Mouse (Mus musculus) myocyte (in vitro differentiated cells): ENCODE results near the gene Prr14.

ENCODE experiments used
- CEBPB ChIP-seq: IDR thresholded peaks from 2 replicates; pipeline ENCODE4 v1.6.1; 2011; ENCODE audit warnings: mild to moderate bottlenecking, moderate library complexity; ENCODE audit not compliant: poor library complexity, insufficient read depth, severe bottlenecking
- E2F4 ChIP-seq: IDR thresholded peaks from one replicate; pipeline ENCODE4 v1.6.1; 2011; ENCODE audit warnings: mild to moderate bottlenecking, control low read depth, moderate library complexity; ENCODE audit not compliant: insufficient read depth
- POLR2A ChIP-seq: IDR thresholded peaks from one replicate; pipeline ENCODE4 v1.6.1; 2011; ENCODE audit warnings: low read depth, mild to moderate bottlenecking, control low read depth, moderate library complexity; ENCODE audit not compliant: insufficient read length
- POLR2AphosphoS2 ChIP-seq: IDR thresholded peaks from one replicate; pipeline ENCODE4 v1.6.1; 2011; ENCODE audit warnings: low read depth, control low read depth; ENCODE audit not compliant: insufficient read length
- REST ChIP-seq: IDR thresholded peaks from one replicate; pipeline ENCODE4 v1.6.1; 2011; ENCODE audit warnings: mild to moderate bottlenecking, control low read depth, moderate library complexity; ENCODE audit not compliant: insufficient read depth, insufficient read length

DNA sequence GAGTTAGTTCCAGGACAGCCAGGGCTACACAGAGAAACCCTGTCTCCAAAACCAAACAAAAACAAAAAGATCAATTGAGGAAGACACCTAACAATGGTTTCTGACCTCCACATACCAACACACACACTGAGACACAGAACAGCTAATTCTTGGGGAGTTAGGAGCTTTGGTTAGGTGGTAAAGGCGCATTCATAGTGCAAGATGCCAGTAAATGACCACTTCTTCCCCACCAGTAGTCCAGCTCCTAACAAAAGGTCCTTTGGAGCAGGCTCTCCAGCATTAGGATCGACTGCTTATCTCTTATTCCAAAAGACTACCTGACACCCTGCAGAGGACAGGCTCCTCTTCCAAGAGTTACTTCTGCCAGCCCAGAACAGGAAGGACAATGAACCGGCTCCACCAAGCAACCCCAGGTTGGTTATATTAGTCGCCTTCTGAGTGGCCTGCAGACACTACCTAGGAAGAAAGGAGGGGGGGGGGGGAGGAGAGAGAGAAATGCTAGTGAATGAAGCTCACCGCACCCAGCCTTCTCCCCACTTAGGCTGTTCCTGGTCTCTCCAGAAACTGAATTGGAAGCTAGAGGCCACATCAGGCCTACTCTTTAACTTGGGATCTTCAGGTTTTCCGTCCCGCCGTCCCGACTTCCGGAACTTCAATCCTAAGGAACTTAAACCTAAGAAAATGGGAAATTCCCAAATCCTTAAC is 10.8 kb downstream of the Prr14 start:
- TF ChIP-seq CEBPB (no peak), POLR2A (no peak), POLR2AphosphoS2 (no peak), REST (no peak), E2F4 (no peak)
